Mouse (Mus musculus) kidney, postnatal 0 days (tissue): Measurements from ENCODE around the gene Adamts16. TPM values are rescaled to one million over a fixed set of nuclear protein-coding genes. Genes with fewer than 3 reads are reported as not detected.
A peak's percentile ranks its signal among the peaks of the same experiment; 100 is the strongest.

Experiments
- ATAC-seq: fragments of 200-750 bp; cut with Nextera tagmentation; replicated peaks from 2 replicates; pipeline ENCODE4 v1.8.0; 2017; ENCODE audit warnings: low read depth, moderate number of reproducible peaks, moderate TSS enrichment, moderate library complexity; ENCODE audit not compliant: low FRiP score
- DNase-seq: peaks from one replicate; pipeline ENCODE4 v3.0.0-alpha.2; 2016; ENCODE audit warnings: low spot score
- H3K27ac ChIP-seq: fragments of 300-500 bp; sonication (generic); 2 replicates; pipeline ENCODE4 v1.5.1; 2014; ENCODE audit warnings: mild to moderate bottlenecking
- H3K27me3 ChIP-seq: fragments of 300-500 bp; sonication (generic); 2 replicates; pipeline ENCODE4 v1.6.1; 2014; ENCODE audit warnings: low read length, mixed read lengths; ENCODE audit not compliant: insufficient read depth
- H3K36me3 ChIP-seq: fragments of 300-500 bp; sonication (generic); 2 replicates; pipeline ENCODE4 v1.6.1; 2014; ENCODE audit warnings: low read length, mixed read lengths; ENCODE audit not compliant: insufficient read depth
- H3K4me1 ChIP-seq: fragments of 300-500 bp; sonication (generic); replicated peaks from 2 replicates; pipeline ENCODE4 v1.6.1; 2014; ENCODE audit warnings: antibody characterized with exemption, low read length, mixed read lengths; ENCODE audit not compliant: insufficient read depth
- H3K4me2 ChIP-seq: fragments of 300-500 bp; sonication (generic); 2 replicates; pipeline ENCODE4 v1.6.1; 2014; ENCODE audit warnings: mild to moderate bottlenecking, low read length, moderate library complexity, mixed read lengths
- H3K4me3 ChIP-seq: fragments of 300-500 bp; sonication (generic); replicated peaks from 2 replicates; pipeline ENCODE4 v1.5.1; 2014; ENCODE audit warnings: low read depth, low read length
- H3K9ac ChIP-seq: fragments of 300-500 bp; sonication (generic); 2 replicates; pipeline ENCODE4 v1.6.1; 2014; ENCODE audit warnings: low read depth, low read length
- H3K9me3 ChIP-seq: fragments of 300-500 bp; sonication (generic); replicated peaks from 2 replicates; pipeline ENCODE4 v1.6.1; 2016; ENCODE audit warnings: low read length, inconsistent platforms, mixed read lengths
- CTCF ChIP-seq: IDR thresholded peaks from 2 replicates; pipeline ENCODE4 v1.5.1; 2016; ENCODE audit warnings: antibody characterized with exemption, low read depth, mild to moderate bottlenecking, moderate library complexity
- WGBS: fragments of 180-500 bp; shearing (Covaris S2); extraction: QIAGEN DNeasy Blood & Tissue Kit; methylation state at CpG from one replicate; pipeline ENCODE4 v1.1.7; 2014; 5-methylcytosine and 5-hydroxymethylcytosine counted together
- polyA plus RNA-seq: library from polyadenylated mRNA; unstranded; fragments of >200 nt; fragmentation: Nextera tagmentation; extraction: Ambion mirVana; gene quantifications from 2 replicates; pipeline ENCODE4 v1.2.1, GENCODE M21; 2015

Adamts16 gene
- polyA plus RNA-seq, 1 experiment from 2014 or later, result 11.8 TPM

DNA sequence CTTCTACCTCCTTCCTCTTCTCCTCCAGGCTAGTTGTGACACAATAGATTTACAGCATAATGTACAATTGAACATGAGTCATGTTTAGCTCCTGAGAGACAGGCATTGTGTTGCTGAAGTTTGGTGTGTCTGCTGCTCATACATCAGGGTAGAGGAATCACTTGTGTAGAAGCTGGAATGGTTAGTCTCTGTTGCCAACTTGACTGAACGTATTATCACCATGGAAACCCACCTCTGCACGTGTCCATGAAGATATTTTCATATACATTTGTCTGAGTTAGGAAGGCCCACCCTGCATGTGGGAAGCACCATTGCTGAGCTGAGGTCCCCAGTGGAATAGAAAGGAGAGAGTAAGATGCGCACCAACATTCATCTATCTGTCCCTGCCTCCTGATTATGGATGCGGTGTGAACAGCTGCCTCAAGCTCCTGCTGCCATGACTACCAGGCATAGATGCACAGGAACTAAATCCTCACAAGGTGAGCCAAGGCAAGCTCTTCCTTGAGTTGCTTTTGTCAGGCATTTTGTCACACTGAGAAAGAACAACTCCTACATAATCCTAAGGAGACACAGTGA, 142.7 kb downstream of the Adamts16 start:
- Histone ChIP-seq H3K9me3 (no peaks in the 10 kb centered on the region), H3K27ac (no peak overlapping the region), H3K9ac (no peak overlapping the region), H3K4me2 (no peak overlapping the region), H3K4me3 (no peak overlapping the region), H3K4me1 (no peaks in the 10 kb centered on the region), H3K27me3 (no peaks in the 10 kb centered on the region), H3K36me3 (no peaks in the 10 kb centered on the region)
- ATAC-seq (no peak), DNase-seq (no peak)
- WGBS, result 75% methylated on average over 4 of the region's 4 CpGs
- TF ChIP-seq CTCF, result no peak

DNA sequence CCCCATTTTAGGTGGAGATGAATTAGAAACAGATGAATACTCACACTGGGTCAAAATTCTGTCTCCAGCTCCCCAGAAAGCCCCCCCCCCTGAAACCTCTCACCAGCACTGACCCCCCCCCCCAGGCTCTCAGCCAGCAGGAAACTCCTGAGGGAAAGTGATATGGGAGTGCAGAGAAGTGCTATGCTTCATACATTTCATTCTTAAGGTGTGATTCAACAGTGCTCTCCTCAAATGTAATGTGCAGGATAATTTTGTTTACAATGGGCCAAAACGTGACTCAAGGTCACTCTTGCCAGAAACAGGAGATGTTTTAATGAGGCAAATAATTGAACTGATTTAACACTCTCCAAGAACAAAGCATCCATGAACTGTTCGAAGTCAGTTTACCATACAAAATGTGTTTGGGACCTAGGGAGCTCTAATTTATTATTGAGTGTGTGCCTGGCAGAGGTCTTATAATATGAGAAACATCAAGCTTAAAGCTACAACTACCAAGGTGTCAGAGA, 152.1 kb downstream of the Adamts16 start:
- Histone ChIP-seq H3K4me2 (no peak overlapping the region), H3K4me1 (no peaks in the 10 kb centered on the region), H3K9ac (no peak overlapping the region), H3K9me3 (no peaks in the 10 kb centered on the region), H3K4me3 (no peak overlapping the region), H3K27ac (no peak overlapping the region), H3K36me3 (no peaks in the 10 kb centered on the region), H3K27me3 (no peaks in the 10 kb centered on the region)
- peak; percentile 12 for DNase-seq
- TF ChIP-seq CTCF, result no peak
- WGBS, result 9% methylated on average over 2 of the region's 2 CpGs
- no peak for ATAC-seq

DNA sequence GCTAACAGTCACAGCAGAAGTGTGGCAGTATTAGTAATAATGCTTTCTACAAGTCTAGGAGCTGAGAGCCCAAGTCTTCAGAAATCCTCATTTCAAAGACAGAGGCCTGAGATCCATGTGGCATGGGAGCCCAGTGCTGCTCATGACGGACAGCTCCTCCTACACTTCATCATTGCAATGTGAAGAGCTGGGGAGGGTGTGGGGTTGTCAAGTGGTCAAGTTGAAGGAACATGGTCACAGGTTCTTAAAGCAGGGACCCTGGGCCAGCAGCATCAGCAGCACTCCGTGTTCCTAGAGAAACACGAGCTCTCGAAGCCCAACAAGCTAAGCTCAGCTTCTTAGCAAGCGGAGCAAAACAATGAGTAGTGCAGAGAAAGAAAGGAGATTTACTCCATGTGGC, 155.8 kb downstream of the Adamts16 start:
- H3K9me3 ChIP-seq, result no peaks in the 10 kb centered on the region
- H3K36me3 ChIP-seq, result no peaks in the 10 kb centered on the region
- no peak overlapping the region for H3K9ac ChIP-seq
- H3K27ac ChIP-seq, result no peak overlapping the region
- DNase-seq, result no peak
- WGBS, result 72% methylated on average over 5 of the region's 5 CpGs
- no peak overlapping the region for H3K4me2 ChIP-seq
- no peaks in the 10 kb centered on the region for H3K4me1 ChIP-seq
- no peaks in the 10 kb centered on the region for H3K27me3 ChIP-seq
- H3K4me3 ChIP-seq, result no peak overlapping the region
- no peak for ATAC-seq
- TF ChIP-seq CTCF, result no peak

DNA sequence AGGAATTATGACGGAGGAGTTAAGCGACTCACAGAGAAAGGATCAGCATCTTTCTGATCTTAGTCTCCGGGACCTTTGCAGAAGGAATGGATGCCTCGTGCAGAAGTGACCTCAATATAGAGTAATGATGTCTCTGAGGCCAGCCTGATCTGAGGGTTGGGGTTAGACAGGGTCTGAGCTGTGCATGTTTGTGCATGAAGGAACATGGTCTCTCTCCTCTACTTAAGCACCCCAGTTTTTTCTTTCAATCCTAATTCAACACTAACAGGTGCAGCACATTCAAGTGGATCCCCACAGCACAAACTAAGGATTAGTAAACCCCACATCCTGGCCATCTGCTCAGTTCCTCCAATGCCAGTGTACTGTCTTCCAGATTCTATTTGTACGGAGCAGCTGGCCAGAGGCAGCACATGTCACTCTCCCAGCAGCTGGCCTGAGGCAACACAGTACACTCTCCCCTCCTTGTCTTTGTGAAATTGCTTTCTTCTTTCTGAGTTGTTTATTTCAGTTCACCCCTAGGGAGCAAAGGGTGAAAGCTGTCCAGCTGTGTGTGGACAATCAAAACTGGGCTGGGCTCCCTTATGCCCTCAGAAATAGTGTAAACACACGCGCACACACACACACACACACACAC, 156.5 kb downstream of the Adamts16 start:
- ATAC-seq (no peak), DNase-seq (peak; percentile 17)
- WGBS, result 70% methylated on average over 7 of the region's 7 CpGs
- H3K4me1 ChIP-seq, result no peaks in the 10 kb centered on the region
- H3K9ac ChIP-seq, result no peak overlapping the region
- no peak overlapping the region for H3K4me3 ChIP-seq
- H3K27ac ChIP-seq, result no peak overlapping the region
- no peak overlapping the region for H3K4me2 ChIP-seq
- no peaks in the 10 kb centered on the region for H3K36me3 ChIP-seq
- no peaks in the 10 kb centered on the region for H3K9me3 ChIP-seq
- no peak for TF ChIP-seq CTCF
- H3K27me3 ChIP-seq, result no peaks in the 10 kb centered on the region

DNA sequence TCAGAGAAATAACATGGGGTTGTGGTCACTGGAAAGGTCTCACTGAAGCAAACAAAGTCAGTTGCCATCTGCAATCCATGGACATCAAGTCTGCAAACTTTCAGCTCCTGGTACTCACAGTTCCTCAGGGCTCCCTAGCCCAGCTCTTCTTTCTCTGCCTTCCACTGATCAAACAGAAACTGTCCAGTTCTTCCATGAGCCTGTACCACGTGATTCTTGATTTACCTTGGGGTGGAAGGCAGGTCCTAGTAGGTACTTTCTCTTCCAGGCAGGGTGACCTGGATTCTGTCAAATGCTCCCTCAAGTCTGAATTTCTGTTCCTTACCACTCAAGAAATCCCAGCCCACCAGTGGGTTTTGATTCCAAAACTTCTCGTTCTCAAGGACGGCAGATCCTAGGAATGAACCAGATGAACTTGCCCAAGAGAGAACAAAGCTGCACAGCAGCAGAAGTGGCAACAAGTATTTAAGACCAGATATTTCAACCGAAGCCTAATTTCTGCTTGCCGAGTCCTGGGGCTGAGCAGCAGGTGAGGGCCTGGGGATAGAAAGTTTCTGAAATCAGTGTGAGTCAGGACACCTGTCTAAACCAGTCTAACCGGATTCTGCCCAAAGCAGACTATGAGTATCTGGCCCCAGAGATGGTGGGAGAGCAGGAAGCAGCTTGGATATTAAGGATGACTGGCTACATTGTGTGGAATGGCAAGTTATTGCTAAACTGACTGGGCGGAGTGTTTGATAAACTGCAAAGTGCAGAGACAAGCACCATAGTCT, 160.0 kb downstream of the Adamts16 start:
- no peak for TF ChIP-seq CTCF
- DNase-seq (no peak), ATAC-seq (no peak)
- H3K4me1 ChIP-seq, result no peaks in the 10 kb centered on the region
- no peak overlapping the region for H3K9ac ChIP-seq
- 67% methylated on average over 7 of the region's 7 CpGs for WGBS
- no peaks in the 10 kb centered on the region for H3K27me3 ChIP-seq
- no peak overlapping the region for H3K4me2 ChIP-seq
- H3K27ac ChIP-seq, result no peak overlapping the region
- H3K9me3 ChIP-seq, result no peaks in the 10 kb centered on the region
- no peak overlapping the region for H3K4me3 ChIP-seq
- H3K36me3 ChIP-seq, result no peaks in the 10 kb centered on the region

DNA sequence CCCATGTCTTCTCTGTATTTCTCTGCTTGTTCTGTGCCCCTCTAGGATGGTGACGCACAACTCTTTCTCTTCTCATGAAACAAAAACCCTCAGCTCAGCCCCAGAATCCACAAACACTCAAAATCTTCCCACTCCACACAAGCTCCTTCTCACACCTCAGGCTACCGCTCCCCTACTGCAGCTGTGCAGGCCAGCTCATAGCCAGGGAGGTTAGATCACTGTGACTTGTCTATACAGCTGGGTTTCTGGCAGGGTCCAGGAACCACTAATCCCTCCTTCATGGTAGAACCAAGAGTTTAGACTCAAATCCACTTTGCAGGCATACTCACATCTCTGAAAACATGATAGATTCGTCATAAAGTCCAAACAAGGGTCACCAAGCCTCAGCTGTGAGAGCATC, 161.3 kb downstream of the Adamts16 start:
- 86% methylated on average over 3 of the region's 3 CpGs for WGBS
- TF ChIP-seq CTCF, result no peak
- no peaks in the 10 kb centered on the region for H3K27me3 ChIP-seq

More for the DNA sequence above, 161.3 kb downstream of the Adamts16 start:
- H3K36me3 ChIP-seq, result no peaks in the 10 kb centered on the region
- no peak overlapping the region for H3K4me2 ChIP-seq
- no peaks in the 10 kb centered on the region for H3K9me3 ChIP-seq
- no peak overlapping the region for H3K27ac ChIP-seq
- no peak overlapping the region for H3K9ac ChIP-seq
- H3K4me3 ChIP-seq, result no peak overlapping the region
- DNase-seq, result no peak
- no peak for ATAC-seq
- H3K4me1 ChIP-seq, result no peaks in the 10 kb centered on the region

Other genes starting within 250 kb of the Adamts16 start
- gene Ice1, start 204.2 kb downstream of the Adamts16 start, polyA plus RNA-seq, result 14.7 and 17.9 TPM in 2 replicates